ENCODE assay signal across 17 mouse cellular contexts in genomic region chr3:137849697-137850096, GRCm38 (mm10). TPM values are rescaled to one million over a fixed set of nuclear protein-coding genes. Genes with fewer than 3 reads are reported as not detected.
DNase-seq lines count a peak whose midpoint lies in the region; ATAC-seq and TF ChIP-seq lines count a peak whose summit lies in the region.
"Had no signal": no experiment of that assay in that cellular context is flagged by ENCODE, and none has a peak within 500 bp of the region (broad histone marks: within the 10 kb centered on the region; RNA-seq: fewer than 3 reads in every experiment).

No protein-coding gene starts in this region.

- 74% methylated on average over 5 of the region's 5 CpGs for WGBS in liver, embryonic 15.5 days (ENCODE audit: insufficient replicate concordance)

- H3K9ac ChIP-seq in ES-Bruce4 (ENCODE audit: low read depth, poor library complexity, severe bottlenecking): no peak overlapping the region
- H3K9ac ChIP-seq in liver, embryonic 15.5 days: no peak overlapping the region
- H3K9ac ChIP-seq: hindbrain, embryonic 13.5 days; neural tube, embryonic 13.5 days had no signal

- H3K27me3 ChIP-seq in ES-Bruce4 (ENCODE audit: control insufficient read depth, insufficient read depth, low read length, poor library complexity, severe bottlenecking): no peaks in the 10 kb centered on the region
- H3K27me3 ChIP-seq in liver, embryonic 15.5 days: no peaks in the 10 kb centered on the region
- H3K27me3 ChIP-seq: hindbrain, embryonic 13.5 days; neural tube, embryonic 13.5 days had no signal

- H3K36me3 ChIP-seq in ES-Bruce4 (ENCODE audit: control insufficient read depth, insufficient read depth, low read length, poor library complexity, severe bottlenecking): no peaks in the 10 kb centered on the region
- H3K36me3 ChIP-seq in liver, embryonic 15.5 days (replicated peaks): no peaks in the 10 kb centered on the region
- H3K36me3 ChIP-seq: forebrain, embryonic 10.5 days; hindbrain, embryonic 13.5 days; neural tube, embryonic 13.5 days had no signal

- peak overlapping the region; percentile 85 for H3K27ac ChIP-seq in ES-Bruce4 (ENCODE audit: insufficient read depth, low read length)
- H3K27ac ChIP-seq in liver, embryonic 15.5 days (replicated peaks): no peak overlapping the region
- H3K27ac ChIP-seq: forebrain, embryonic 10.5 days; hindbrain, embryonic 13.5 days; neural tube, embryonic 13.5 days had no signal

- no peak for TF ChIP-seq CTCF in ES-Bruce4 (IDR thresholded peaks at IDR 0.05; ENCODE audit: low read depth, low read length)

- no peak for TF ChIP-seq POLR2A in ES-Bruce4 (IDR thresholded peaks at IDR 0.05; ENCODE audit: insufficient read depth, low read length)

- 0 out of 2 replicates have a peak, but pooled peaks have one; percentile 26 for TF ChIP-seq EP300 in ES-Bruce4 (IDR thresholded peaks at IDR 0.05; ENCODE audit: insufficient read depth, low read depth, low read length)

- H3K4me1 ChIP-seq in ES-Bruce4 (ENCODE audit: control insufficient read depth, insufficient read depth, low read length): peaks cover 3% of the 10 kb centered on the region
- H3K4me1 ChIP-seq in liver, embryonic 15.5 days (replicated peaks): peaks cover 5% of the 10 kb centered on the region
- H3K4me1 ChIP-seq: forebrain, embryonic 10.5 days; hindbrain, embryonic 13.5 days; neural tube, embryonic 13.5 days had no signal

- peaks cover 3% of the 10 kb centered on the region; the same call in 1 of the 2 replicates for H3K9me3 ChIP-seq in ES-Bruce4 (replicated peaks; ENCODE audit: control insufficient read depth, insufficient read depth, low read length, poor library complexity, severe bottlenecking)
- H3K9me3 ChIP-seq in liver, embryonic 15.5 days (replicated peaks): no peaks in the 10 kb centered on the region
- H3K9me3 ChIP-seq: forebrain, embryonic 10.5 days; hindbrain, embryonic 13.5 days; neural tube, embryonic 13.5 days had no signal

- H3K4me2 ChIP-seq in liver, embryonic 15.5 days: no peak overlapping the region
- H3K4me2 ChIP-seq: hindbrain, embryonic 13.5 days; midbrain, embryonic 11.5 days; neural tube, embryonic 13.5 days had no signal

- peak; percentile 65 for ATAC-seq in liver, embryonic 15.5 days (ENCODE audit: insufficient read depth)
- no peak for ATAC-seq in cerebellum, adult (ENCODE audit: insufficient number of reproducible peaks, low FRiP score, low TSS enrichment)

- DNase-seq in adrenal gland, postnatal 36 days: peak; percentile 7
- no peak for DNase-seq in adrenal gland, adult 18-20 months (ENCODE audit: low spot score in 2 of 2)
- peak; percentile 51 for DNase-seq in ZHBTc4 (ENCODE audit: low read depth, low spot score)
- no peak for DNase-seq in kidney, postnatal 36 days
- DNase-seq in layer of hippocampus, adult 18-20 months (ENCODE audit: low spot score in 2 of 2): no peak
- DNase-seq: cerebellum, adult 9-11 months; heart, postnatal 10 days; kidney, postnatal 10 days; lung, postnatal 4 days; right cerebral cortex, postnatal 25 days had no signal

- no peak overlapping the region for H3K4me3 ChIP-seq in ES-Bruce4 (ENCODE audit: low read depth, low read length)
- H3K4me3 ChIP-seq in liver, embryonic 15.5 days (replicated peaks): no peak overlapping the region
- H3K4me3 ChIP-seq: forebrain, embryonic 10.5 days; hindbrain, embryonic 13.5 days; neural tube, embryonic 13.5 days had no signal

RNA-seq across cellular contexts. Expression of gene H2afz, which starts 14.6 kb away (rescaled TPM):
- total RNA-seq in adrenal gland, postnatal 36 days (2021): 100 to 1,000 TPM; 149 to 188 TPM
- 100 to 1,000 TPM; 111 to 146 TPM for total RNA-seq in adrenal gland, adult 18-20 months (2021)
- 629 and 682 TPM in 2 replicates for polyA plus RNA-seq in ES-Bruce4 (2011; ENCODE audit: insufficient read depth, insufficient read length, low read depth, missing spikeins)
- 874 and 985 TPM in 2 replicates for polyA plus RNA-seq in liver, embryonic 15.5 days (2015; fragmentation: Nextera tagmentation; extraction: Ambion mirVana)
- 100 to 1,000 TPM; 142 to 148 TPM for total RNA-seq in layer of hippocampus, adult 18-20 months (2021)

RNA-seq across cellular contexts. Expression of gene Dnajb14, which starts 17.8 kb away (rescaled TPM):
- total RNA-seq in adrenal gland, postnatal 36 days (2021): 10 to 100 TPM; 20.6 to 21.1 TPM
- total RNA-seq in adrenal gland, adult 18-20 months (2021): 10 to 100 TPM; 21.0 to 23.1 TPM
- polyA plus RNA-seq in ES-Bruce4 (2011; ENCODE audit: insufficient read depth, insufficient read length, low read depth, missing spikeins): 9.3 and 10.5 TPM in 2 replicates
- 3.8 and 4.5 TPM in 2 replicates for polyA plus RNA-seq in liver, embryonic 15.5 days (2015; fragmentation: Nextera tagmentation; extraction: Ambion mirVana)
- total RNA-seq in layer of hippocampus, adult 18-20 months (2021): 10 to 100 TPM; 47.0 to 49.1 TPM

Comparison
In these comparisons a context has a peak if more than half of its experiments do, and no peak if none do; other contexts are left out.
1. DNase-seq: peak in adrenal gland, postnatal 36 days (2 of 2) and ZHBTc4 (single experiment); none in adrenal gland, adult 18-20 months (0 of 2), kidney, postnatal 36 days (0 of 2) and layer of hippocampus, adult 18-20 months (0 of 2).